Mouse (Mus musculus) ovary, postnatal 36 days (tissue): ENCODE data around the gene Slc43a2.
"Not testable (repeated sequence)": the region's sequence is repeated elsewhere in the genome, so short reads cannot be mapped to it uniquely, and the experiment has no call there.

Experiments
- DNase-seq: peaks from one replicate; pipeline ENCODE4 v3.0.0; 2022; ENCODE audit warnings: low spot score, mixed read lengths

Gene Slc43a2

DNA sequence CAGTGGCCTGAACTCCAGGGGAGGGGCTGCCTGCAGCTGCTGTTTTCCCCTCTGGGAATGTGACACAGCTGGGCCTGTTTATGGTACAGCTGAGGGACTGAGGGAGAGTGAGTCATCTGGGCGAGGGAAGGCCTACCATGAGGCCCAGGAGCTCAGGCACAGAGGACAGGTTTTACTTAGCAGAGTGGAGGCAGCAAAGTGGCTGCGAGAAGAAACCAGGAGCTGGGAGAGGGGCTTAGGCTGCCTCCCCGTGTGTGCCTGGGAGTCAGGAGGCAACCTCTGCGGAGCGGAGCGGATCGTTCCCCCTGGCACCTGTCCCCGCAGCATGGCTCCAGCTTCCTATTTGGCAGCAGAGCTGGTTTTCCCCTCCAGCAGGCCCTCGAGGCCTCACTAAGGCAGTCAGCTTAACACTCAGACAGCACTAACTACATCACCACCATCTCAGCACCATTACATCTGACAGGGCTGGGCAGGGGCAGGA, 20.5 kb downstream of the Slc43a2 start:
- DNase-seq = no peak

DNA sequence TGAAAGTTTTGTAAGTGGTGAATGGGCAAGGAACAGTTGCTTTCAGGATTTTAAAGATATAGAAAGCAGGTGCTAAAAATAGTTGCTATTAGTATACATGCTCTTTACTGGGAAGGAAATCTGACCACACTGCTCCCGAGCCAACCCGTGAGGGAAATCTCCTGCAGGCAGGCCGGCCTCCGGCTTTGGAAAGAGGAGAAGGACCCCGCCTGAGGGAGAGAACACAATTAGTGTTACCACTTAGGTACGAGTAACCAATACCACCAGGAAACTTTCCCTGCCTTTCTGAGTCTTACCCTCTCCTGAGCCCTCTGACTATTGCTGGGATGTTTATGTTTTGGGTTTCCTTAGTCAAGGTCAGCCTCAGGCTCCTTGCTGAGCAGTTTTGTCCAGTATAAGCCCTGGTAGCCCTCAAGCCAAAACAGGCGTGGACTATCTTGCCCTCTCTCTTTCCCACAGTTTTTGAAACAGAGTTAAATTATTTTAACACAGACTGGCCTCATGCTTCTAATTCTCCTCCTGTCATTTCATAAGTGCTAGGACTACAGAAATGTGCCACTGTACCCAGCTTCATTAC, 21.5 kb downstream of the Slc43a2 start:
- no peak for DNase-seq

DNA sequence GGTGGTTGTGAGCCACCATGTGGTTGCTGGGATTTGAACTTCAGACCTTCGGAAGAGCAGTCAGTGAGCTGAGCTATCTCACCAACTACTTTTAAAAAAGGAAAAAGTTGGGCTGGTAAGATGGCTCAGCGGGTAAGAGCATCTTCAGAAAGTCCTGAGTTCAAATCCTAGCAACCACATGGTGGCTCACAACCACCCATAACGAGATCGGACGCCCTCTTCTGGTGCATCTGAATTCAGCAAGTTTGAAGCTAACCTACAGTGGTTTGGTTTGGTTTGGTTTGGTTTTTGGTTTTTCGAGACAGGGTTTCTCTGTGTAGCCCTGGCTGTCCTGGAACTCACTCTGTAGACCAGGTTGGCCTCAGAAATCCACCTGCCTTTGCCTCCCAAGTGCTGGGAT, 24.5 kb downstream of the Slc43a2 start:
- not testable (repeated sequence) for DNase-seq

DNA sequence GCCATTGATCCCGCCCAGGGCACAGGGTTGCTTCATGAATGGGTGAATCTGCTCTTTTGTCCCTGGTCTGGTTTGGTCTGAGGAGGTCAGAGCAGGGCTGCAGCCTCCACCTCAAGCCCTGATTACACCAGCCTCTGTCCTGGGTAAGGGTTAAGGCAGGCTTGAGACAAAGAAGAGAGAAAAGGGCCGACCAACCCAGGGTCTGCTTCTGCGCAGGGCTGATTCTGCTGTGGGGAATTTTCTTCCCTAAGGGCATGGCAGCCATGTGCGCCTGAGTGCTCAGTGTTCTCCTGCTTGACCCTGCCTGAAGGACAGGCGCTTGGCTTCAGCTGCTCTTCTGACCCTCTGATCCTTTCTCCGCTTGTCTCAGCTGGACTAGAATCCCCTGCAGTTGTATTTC, 25.6 kb downstream of the Slc43a2 start:
- DNase-seq = no peak

DNA sequence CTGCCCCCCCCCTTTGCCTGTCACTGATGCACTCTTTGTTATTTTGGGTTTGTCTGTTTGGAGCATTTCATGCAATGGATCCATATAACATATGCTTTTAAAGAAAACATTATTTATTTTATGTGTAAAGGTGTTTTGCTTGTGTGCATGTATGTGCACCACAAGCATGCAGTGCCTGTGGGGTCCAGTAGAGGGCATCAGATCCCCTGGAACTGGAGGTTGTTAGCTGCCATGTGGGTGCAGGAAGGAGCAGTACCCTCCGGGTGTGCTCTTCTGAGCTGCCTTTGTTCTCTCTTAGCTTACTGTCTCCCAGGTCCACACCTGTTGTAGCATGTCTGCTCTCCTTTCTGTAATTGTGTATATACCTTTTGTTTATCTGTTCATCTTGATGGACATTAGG, 26.6 kb downstream of the Slc43a2 start:
- no peak for DNase-seq

DNA sequence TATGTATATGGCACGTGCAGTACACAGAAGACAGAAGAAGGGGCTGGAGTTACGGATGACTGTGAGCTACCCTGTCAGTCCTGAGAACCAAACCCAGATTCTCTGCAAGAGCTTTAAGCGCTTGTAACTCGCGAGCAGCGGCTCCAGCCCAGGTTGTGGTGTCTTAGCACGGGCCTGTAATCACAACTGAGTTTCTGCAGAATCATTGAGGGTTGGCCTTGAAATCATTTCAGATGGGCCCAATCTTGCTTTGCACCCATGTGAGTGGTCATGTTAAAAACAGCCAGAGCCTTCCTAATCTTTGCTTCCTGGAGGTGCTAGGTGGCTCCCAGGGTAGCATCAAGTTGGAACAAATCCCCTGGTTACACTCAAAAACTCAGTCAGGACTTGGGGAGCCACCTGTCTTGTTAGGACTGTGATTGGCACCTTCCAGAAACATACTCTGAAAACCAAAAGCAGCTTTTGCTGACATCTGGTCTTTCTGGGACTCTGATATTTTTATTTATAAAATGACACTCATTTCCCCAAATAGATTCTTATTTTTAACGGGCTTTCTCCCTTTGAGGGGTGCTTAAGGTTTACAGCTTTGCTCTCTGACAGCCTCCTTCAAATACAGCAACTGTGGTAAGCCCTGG, 28.5 kb downstream of the Slc43a2 start:
- no peak for DNase-seq

DNA sequence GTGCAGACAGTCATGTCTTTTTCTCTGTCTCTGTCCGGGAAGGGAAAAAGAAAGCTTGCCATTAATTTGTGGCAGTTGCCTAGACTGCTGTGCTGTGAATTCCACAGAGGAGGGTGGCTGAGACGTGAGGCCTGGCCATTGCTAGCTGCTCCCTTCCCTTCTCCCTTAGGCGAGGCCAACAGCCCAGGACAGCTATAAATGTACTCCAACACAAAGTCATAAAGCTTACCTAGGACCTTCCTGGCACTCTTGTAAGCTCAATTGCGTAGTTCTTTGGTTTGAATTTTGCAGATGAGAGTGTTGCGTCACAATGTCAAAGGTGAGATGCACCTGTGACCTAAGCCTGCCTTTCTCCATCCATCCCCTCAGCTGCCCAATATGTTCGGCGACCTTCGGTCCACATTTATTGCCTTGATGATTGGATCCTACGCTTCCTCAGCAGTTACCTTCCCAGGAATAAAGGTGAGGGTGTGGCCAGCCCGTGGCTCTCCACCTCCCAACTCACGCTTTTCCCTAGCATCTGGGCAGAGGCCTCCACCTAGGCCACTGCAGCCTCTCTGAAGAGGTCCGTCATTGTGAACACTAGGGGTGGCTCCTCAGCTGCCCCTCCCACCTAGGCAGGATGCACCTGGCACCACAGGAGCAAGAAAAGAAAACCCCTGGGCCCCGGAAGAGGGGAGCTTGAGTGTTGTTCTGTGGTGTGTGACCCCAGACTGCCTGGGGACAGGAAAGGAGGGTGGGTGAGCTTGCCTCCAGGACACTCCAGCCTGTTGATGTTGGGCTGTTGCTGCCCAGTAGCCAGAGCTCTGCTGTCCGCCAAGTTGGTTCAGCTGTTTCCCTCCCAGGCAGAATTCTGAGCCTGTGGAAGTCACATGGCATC, 29.3 kb downstream of the Slc43a2 start:
- DNase-seq = no peak

DNA sequence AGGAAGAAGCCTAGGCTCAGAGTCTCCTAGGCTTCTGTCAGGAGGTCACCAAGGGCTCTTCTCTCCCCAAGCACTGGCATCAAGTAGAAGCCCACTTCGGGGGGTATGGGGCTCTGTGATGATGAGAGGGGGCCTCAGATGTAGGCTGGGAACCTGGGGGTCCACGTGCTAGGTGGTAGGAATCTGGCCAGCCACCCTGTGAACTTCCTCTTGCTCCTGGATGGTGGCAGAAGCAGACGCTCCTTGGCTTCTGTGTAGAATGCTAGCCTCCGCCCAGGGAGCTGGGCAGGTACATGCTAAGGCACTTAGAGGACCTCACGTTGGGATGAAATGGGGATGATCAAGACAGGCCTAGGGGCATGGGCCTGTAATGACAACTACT, 29.9 kb downstream of the Slc43a2 start:
- DNase-seq = no peak

DNA sequence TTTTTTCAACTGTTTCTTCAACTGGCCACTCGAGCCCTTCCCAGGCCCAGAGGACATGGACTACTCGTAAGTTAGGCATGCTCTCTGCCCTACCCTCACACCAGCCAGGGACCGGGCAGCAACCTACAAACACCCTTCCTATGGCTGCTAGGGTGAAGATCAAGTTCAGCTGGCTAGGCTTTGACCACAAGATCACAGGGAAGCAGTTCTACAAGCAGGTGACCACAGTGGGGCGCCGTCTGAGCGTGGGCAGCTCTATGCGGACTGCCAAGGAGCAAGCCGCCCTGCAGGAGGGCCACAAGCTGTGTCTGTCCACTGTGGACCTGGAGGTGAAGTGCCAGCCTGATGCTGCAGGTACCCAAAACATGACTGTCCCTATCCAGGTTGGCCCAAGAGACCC, 31.3 kb downstream of the Slc43a2 start:
- no peak for DNase-seq

DNA sequence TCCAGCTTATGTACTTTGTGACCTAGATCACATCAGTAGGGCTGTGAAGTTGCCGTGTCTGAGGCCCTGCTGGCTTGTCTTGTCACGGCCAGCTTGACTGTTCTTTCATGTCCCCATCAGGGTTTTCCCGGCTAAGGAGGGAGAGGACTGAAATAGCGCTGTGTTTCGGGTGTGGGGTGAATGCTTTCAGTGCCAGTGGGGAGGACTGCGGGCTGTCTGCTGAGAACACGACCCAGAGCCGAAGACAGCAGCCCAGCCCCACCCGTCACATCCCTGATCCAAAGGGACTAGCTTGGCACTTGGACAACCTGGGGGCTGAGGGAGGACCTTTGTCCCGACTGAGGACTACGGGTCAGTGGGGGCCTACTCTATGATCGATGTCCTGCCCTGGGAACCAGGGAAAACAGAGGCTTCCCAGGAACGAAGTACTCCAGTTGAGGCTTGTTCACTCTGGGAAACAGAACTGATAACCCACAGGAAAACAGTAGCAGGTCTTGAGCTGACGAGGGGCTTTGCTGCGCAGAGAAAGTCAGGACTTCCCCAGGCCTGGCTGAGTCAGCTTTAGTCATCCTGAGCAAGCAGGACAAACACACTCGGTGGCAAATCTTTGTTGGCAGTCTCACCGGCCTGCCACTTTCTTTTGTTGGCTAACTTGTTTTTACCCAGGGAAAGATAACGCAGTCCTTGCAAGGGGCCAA, 32.5 kb downstream of the Slc43a2 start:
- peak; percentile 51 for DNase-seq

DNA sequence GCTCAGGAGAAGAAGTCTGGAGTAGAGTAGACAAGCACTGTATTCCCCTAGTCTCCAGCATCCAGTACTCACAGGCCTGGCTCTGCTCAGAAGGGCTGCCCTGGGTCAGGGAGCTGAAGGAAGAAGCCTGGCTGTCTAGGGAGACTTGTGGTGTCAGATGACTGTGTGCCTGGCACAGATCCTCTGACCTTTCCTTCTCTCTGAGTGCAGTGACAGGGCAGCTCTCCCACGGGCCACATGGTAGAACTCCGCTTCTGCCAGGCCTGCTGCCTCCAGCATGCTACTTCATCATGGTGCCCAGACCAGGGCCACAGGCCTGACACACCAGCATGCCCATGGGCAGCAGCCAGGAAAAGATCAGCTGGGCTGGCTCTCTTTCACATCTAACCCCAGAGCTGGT, 34.4 kb downstream of the Slc43a2 start:
- DNase-seq = peak; percentile 50

DNA sequence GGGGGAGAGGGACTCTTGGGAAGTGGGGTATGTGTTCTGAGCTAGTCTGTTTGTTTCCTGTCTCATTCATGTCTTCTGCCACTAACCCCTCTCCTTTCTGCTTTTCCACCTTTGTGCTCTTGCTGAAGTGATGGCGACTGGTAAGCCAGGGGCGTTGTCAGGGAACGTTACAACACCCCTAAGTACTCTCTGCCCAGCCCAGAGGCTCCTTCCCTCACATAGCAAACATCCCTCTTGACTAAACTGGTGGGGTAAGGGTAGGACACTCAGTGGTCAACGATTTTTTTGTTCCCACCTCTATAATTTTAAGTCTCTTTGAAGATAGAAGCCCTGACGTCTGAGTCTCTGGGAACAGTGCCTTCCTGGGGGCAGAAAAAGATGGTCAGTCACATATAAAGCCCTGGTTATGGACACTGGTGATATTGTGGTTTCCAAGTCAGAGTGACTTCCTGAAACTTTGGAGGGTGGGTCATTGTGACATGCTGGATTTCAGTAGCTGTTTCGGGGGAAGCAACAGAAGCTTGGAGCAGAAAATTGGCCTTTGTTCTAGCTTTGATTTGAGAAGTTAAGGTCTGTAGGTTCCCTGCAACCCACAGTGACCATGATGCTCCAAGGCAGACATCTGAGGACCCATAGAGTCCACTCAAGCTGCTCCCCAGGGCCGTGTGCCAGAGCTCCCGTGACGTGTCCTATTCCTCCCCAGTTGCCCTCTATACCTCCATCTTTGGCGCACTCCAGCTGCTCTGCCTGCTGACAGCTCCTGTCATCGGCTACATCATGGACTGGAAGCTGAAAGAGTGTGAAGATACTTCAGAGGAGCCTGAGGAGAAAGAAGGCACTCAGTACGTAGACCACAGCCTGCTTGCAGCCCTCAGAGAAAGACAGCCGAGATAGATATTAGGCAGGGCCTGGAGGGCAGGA, 35.0 kb downstream of the Slc43a2 start:
- DNase-seq = no peak

DNA sequence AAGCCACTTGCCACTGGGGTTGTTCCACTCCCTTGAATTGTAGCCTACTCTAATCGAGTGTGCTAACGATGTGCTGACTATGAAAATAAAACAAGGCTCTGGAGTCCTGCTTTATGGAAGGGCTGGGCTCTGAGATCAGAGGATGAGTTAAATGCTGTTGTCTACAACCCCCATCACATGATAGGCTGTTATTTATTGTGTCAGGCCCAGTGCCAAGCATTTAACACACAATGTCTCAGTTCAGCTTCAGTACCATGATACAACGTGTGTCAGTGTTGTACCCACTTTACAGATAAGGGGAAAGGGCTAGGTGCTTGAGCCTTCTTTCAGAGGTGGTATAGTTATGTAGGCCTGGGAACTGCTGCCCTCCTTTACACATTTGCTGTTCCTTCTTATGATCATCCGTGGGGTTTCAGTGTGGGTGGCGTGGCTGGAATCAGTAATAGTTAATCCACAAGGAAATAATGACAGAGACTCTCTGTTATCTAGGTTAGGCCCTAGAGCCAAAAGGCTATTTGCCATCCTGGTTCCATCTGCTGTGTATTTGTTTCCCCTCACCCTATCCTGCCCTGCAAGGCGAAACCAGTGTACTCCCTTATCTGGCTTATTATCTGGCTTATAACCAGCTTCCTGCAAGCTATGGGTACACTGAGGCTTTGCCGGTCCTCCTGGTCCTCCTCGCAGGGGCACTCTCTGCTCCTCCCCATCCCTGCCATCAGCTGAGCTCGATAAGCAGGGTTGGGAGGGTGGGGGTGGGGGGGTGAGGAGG, 36.0 kb downstream of the Slc43a2 start:
- DNase-seq = no peak

DNA sequence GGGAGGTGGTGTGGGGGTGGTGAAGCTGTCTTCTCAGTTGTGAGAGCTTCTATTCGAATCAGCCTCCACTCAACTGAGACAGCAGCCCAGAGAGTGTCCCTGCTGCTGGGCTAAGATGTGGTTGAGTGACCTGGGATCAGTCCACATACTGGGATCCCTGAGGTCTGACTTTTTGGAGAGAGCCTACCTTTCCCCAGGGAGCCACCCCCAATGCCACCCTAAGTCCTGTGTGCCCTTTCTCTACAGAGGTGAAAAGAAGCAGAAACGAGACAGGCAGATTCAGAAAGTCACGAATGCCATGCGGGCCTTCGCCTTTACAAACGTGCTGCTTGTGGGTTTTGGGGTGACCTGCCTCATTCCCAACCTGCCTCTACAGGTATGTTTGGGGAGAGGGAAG, 36.6 kb downstream of the Slc43a2 start:
- DNase-seq = no peak

DNA sequence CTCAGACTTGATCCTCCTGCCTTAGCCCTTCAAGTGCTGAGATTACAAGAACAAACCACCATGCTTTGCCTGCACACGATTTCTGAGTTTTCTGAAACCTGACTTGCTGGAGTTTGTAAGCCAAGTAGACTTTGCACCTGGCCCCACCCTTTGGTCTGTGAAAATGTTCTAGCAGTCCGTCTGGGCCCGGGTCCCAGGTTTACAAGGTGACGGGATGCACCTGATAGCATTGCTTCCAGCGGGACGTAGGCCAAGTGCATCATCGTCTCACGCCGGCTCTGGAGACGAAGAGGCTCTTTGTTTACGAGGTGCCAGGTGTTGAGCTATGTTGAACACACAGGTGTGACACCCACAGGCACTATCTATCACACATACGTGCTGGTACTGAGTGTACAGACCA, 37.5 kb downstream of the Slc43a2 start:
- DNase-seq = no peak

DNA sequence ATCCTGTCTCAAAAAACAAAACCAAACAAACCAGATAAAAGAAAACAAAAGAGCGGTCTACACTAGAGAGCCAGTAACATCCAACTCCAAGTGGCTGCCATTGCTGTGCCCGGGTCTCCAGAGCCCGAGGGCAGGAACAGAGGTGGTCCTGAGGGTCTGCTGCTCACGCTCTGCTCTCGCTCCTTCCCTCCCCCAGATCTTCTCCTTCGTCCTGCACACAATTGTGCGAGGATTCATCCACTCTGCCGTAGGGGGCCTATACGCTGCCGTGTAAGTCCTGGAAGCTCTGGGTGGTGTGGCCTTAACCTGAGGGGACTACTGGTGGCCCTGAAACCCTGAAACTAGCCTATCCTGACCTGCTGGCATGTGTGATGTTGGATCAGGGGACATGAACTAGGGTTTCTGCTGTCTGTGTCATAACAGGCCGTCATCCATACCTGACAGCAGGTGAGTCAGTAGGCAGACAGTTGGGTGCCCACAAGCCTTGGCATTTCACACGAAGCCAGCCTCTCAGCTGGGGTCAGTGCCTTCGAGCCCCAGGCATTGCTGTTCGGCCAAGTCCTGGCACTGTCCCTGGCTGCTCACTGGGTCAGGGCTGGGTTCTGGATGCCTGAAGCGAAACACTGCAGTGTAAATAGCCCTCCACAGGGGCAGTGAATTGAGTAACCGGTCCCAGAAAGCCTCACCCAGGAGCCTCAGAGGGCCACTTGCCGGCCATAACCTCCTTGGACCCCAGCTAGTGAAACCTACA, 39.1 kb downstream of the Slc43a2 start:
- no peak for DNase-seq

DNA sequence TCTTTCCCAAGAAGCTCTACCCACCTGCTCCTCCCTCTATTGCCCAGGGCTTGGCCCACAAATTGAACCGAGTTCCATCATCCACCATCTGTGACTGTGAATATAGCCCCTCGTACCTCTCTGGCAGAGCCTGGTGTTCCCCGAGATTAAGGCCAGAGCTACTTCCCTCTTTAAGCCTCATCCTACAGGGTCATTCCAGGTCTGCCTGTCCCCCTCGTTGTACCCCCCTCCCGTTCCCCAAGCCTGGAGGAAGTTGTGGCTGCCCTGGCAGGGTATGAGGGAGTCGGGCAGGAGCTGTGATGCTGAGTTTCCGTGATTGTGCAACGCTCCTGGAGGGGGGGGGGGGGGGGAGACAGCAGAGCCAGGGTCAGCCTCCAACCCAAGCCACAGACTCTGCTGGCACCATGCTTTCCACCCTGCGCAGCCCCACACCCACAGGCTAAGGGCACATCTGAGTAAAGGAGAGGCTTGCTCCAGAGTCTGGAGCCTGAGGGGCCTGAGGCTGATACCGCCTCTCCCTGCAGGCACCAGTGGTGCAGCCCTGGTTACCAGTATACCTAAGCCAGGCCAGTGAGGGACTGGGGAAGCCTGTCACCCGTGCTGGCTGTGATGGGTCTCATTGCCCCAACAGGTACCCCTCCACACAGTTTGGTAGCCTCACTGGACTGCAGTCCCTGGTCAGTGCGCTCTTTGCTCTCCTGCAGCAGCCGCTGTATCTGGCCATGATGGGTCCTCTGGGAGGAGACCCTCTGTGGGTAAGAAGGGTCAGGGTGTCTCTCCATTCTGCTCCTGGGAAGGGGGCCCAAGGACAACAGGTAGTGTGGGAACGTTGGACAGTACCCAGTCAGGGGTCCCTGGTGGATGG, 39.9 kb downstream of the Slc43a2 start:
- no peak for DNase-seq

DNA sequence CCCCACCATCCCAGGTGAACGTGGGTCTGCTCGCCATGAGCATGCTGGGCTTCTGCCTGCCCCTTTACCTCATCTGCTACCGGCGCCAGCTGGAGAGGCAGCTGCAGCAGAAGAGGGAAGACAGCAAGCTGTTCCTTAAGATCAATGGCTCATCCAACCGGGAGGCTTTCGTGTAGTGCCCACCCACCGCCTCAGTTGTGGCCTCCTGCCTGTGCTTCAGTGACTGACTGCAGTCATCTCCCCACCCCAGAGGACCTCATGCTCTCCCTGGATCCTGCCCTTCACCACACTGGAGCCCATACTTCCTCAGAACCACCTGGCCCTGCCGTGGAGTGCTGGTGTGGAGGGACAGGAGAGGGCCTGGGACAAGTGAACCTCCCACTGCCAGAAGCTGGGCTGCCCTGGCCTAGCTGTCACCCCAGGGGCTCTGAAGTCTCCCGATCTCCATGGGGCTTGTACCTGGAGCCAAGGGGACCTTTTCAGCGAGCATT, 40.9 kb downstream of the Slc43a2 start:
- DNase-seq = no peak
